Mouse (Mus musculus) skeletal muscle tissue, adult 2 months (tissue): ENCODE results near the gene Mast4.
A peak's percentile ranks its signal among the peaks of the same experiment; 100 is the strongest.

Experiments
- DNase-seq: peaks from one replicate; pipeline ENCODE4 v3.0.0-alpha.2; 2012; ENCODE audit warnings: low read depth, low spot score

Gene Mast4

DNA sequence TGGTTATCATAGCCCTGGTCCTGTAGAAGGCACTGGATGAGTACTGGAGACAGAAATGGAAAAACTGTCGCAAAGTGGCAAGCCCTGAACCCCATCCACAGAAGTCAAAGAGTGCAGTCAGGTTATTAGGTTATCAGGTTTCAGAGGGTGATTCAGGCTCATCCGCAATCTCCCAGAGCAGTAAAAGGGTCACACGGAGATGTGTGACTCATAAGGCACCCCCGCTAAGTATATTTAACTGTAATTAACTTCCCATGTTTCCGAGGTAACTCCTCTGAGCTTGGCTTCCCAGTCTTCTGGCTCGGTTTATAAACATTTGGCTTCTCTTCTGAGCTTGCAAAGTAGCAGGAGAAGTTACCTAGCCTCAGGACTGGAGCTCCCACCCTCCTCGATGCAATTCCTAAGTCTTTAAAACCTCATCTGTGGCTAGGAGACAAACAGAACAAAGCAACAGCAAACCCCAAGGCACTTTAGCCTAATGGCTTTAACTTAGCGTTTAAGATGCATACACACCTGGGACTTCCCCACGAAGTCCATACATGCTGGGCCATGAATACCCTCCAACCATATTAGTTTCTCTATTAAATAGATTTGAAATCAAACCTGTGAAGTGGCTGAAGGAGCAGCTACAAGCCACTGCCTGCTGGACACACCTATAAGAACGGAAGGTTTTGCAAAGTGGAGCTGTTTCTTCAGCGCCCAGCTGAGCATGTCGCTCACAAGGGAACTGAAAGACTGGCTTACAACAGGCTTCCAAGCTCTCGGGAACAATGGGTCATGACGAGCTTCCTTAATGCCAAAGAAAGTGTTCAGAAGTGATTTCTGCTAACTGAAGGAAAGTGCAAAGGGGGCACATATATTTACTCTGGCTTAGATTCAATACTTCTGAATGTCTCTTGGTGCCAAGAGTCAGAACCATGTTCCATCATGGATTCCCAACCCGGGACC, 439.7 kb downstream of the Mast4 start:
- no peak for DNase-seq

DNA sequence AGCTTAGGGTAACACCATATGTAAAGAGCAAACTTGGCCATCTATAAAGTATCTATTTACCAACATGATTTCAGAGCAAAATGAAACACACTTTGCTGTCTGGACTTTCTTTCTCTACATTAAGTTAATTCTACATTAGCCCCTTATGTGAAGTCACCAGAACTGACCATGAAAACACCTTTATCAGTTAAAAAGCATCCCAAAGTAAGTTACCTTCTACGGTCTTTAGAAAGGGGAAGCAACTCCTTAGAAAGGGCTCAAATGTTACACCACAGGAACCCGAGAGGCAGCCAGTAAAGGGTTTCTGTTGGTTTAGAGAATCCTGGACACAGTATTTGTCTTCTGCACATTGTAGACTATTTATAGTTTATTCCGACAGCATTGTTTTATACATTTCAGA, 441.5 kb downstream of the Mast4 start:
- DNase-seq: no peak

DNA sequence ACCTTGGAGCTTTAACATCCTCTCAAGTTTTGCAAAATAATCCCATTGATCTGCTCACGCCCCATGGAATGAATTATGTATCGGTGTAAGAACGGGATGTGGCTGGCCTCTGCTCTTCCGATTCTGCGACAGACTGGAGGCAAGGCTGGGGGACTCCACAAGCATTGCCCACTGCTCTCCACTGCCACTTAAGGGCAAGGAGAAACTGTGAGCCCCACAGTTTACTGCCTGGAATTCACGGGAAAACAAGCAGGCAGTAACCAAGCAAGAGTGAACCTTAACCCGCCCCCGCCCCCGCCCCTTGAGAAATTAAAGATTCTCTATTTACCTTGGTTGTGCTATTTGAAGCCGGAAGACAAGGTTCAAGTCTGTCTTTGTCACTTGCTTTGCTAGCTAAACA, 444.3 kb downstream of the Mast4 start:
- no peak for DNase-seq

DNA sequence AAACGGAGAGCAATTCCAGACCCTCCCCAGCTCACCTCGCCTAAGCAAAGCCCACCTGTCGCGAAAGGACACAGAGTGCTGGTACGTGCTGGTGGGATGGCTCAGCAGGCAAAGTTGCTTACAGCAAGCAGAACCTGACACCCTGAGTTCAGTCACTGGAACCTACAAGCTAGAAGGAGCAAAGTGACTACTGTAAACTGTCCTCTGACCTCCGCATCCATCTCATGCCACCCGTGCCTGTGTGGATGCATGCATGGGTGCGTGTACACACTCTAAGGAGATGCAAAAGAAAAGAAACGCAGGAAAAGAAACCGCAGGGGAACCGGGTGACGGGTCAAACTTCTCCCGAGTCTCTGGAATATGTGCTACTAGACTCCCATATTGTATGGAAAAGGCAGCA, 444.8 kb downstream of the Mast4 start:
- DNase-seq: no peak

DNA sequence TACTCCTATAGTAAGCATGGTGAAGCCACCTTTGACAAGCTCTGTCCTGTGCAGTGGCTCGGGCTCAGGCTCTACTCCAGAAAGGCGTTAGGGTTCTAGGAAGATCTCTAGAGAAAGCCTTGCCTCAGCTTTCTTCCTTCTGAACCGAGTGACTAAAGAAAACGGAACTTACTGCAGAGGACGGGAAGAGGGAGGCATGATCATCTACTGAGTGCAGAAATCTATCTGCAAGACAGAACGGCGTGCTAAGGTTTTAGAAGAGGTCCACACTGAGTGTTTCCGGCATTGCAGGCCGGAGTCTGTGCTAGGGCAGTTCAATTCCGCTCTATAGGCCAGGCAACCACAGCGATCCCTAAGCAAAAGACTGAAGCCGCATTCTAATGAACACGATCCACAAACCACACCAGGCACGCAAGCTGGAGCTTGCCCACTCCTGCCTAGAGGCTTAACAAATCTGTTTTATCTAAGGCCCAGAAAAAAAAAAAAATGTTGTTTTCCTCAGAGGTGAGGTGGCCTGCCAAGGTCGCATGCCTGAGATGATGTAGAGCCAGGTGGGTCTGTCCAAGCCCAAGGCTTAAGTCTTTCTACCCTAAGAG, 445.3 kb downstream of the Mast4 start:
- no peak for DNase-seq

DNA sequence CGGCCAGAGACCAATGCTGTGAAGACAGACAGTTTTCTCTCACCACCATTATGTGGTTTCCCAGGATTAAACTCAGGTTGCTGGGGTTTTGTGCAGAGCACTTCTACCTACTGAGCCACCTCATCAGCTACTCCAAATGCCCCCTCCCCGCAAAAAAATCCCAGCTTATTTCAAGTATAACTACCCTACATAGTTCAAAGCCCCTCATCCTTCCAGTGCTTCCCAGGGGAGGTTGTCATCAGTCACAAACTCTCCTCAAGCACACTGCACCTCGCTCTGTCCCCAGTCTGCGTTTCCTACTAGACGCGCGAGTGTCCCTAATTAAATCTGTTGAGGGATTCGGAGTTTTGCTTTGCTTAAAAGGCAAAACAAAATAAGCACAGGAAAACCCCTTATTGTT, 446.1 kb downstream of the Mast4 start:
- no peak for DNase-seq

DNA sequence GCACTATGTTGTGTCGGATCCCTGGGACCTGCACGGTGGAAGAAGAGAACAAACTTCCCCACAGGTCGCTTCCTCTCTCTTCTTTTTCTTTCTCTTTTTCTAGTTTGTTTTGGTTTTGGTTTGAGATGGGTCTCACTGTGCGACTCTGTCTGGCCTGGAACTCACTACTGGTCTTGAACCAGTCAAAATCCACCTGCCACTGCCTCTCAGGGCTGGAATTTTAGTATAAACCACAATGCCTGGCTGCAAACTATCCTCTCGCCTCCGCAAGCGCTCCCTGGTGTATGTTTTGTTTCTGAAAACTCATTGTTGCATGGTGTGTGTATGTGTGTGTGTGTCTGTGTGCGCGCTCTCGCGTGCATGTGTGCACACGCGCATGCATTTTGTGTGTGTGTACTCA, 446.8 kb downstream of the Mast4 start:
- no peak for DNase-seq

DNA sequence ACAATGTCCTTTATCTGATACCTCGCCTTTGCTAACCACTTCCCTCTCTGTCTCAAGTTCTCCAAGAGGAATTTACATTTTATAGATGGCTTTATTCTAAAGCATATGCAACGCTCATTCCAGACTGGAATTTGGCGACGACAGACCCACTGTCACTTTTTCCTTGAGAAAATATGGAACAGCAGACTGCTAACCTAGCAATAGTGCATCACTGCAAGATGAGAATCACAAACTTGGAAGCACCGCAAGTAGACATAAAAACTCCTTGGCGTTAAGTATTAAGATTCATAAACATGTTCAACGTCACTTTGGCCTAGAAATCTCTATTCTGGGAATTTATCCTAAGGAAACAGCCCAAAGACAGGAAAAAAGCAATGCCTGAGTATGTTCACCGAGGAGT, 447.5 kb downstream of the Mast4 start:
- DNase-seq: no peak

DNA sequence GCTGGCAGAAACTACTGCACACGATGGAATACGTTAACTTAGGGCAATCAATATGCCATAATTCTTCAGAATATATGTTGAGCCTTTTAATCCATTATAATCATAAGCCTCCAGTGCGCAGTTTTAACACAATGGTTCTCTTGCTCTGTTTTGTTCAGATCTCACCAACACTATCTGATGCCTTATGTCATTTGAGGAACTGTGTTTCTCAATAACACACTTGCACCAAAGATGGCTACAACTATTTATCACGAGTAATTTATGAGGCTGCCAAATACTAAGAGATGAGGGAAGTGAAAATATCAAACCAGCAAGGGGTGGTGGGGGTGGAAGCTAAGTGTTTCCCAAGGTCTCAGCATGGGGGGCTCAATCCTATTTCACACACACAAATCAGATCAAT, 448.1 kb downstream of the Mast4 start:
- DNase-seq: no peak

DNA sequence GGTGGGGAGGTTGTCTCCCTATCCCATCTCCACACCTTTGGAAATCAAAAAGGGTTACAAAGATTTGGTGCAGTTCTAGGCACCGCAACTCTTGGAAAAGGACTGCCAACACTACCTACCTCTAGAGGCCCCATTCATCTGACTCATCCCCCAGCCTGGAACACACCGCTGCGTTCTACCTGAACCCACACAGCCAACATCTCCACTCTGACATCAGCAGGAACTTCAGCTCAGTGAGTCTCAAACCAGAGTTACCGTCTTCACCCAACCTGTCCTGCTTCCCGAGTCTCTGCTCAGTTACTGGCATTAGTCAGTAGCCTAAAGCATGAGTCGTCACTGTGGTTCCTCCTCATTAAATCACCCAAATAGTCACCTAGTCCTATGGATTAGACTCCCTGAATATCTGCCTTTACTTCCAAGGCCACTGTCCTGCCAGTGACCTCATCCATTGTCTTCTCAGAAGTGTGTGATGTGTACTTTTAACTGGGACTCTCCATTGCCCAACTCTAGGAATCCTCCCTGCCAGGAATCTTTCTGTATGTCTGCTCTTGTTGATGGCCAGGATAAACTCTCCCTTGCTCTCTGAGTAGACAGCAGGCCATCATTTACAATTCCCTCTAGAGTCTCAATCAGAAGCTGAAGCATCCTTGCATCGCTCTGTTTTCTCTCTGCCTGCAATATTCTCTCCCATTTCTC, 453.8 kb downstream of the Mast4 start:
- no peak for DNase-seq

DNA sequence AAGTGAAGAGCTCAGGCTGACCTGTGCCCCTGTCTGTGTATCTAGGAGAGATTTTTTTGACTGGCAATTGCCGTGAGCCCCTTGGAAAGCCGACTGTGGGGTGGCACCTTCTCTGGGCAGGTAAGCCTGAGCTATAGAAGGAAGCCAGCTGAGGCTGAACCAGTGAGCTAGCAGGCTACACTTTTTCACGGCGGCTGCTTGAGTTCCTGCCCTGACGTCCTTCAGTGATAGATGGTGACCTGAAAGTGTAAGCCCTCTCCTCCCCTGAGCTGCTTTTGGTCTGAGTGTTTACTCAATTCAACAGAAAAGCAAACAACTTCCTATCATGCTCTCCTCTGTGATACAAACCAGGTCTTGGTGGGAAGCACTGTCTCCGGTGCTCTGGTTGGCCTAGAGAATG, 455.7 kb downstream of the Mast4 start:
- DNase-seq: no peak

DNA sequence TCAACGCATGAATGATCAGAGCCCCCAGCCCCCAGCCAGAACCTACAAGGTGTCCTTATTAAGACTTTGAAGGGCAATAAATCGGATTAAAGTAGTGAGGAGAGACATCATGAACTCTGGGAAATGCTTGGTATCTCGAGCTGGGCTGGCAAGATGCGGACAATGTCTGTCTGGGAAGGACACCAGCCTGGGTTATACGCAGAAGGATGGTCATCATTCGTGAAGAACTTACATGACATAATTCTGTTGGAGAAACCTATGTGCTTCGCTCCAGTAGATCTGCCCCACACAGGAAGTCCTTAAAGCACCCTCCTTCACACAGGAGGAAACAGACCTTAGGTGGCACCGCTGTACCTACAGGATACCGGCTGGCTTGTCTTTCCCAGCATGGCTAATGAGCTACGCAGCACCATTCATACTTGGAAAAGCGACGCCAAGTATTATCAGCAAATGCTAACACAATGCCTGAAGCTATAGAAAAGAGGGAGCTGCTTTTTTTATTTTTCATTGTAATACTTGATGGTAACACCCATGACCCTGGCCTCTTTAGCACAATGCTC, 456.5 kb downstream of the Mast4 start:
- no peak for DNase-seq

DNA sequence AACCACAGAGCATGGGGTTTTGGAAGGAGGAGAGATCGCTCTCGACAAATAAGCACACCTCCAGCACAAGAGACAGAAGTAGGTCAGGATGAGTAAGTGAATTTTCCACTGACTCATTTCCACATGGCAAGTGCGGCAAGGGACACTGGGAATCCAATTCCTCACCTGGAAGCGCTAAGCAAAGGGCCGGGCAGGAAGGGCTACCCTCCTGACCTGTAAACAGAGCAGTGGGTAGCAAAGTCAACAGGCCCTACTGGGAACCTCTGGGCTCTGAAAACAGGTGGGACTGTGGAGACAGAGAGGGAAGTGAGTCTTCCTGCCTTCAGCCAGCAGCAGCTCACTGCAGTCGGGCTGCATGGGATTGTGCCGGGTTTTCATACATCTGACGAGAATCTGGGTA, 457.1 kb downstream of the Mast4 start:
- DNase-seq: peak; percentile 63

DNA sequence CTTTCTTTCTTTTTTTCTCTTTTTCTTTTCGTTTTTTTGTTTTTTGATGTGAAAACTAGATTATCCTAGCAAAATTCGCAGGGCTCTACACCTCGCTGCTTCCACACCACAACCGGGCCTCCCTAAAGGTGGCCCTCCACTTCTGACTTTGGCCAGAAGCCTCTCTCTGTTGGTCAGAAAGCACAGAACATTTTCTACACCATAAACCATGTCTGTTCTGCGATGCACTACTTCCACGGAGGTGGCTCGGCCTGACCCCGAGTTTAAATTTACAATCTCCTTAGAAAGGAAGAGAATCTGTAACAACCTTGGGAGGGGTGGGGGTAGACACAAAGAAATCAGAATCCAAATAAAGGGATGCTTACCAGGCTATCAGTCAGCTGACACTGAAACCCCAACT, 458.8 kb downstream of the Mast4 start:
- DNase-seq: no peak

DNA sequence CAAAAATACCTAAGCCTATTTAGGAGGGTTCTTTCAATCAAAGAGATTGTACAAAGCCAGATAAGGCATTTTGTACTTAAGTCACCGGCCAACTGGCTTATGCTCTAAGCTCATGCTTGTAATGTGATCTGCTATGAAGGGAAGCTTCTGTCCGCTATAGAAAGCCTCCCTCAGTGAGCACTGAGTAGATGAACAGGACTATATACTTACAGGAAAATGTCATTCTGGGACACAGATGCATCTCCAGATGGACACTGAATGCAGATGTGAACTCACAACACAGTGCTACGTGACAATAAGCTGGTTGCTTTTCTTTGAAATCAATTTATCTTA, 459.2 kb downstream of the Mast4 start:
- DNase-seq: no peak

DNA sequence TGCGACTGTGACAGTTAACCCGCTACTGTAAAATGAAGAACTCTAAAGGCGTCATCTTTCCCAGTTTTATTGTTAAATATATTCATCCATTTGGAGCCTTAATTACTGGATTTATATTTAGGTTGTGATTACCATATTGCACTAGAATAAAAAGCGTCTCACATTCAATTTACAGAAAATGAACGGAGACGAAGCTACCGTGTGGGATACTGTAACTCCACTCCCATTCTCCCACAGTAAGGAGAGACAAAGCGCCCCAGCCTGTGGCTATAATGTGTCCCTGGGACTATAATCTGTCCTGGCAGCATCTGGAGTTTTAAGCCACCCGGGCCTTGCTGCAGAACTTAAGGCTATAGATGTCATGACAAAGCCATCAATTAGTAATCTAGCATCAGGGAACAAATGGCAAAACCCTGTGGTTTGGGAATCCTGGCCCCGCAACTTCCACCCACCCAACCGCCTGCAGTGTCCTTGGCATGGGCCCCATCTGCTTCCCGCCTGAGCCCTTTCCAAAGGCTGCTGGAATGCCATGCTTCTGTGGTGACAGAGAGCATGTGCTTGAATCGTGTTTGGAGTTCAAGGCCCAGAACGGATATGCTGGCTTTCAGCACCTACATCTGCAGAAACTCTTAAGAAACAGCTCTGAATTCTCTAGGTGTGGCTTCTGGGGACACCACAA, 459.7 kb downstream of the Mast4 start:
- DNase-seq: no peak

DNA sequence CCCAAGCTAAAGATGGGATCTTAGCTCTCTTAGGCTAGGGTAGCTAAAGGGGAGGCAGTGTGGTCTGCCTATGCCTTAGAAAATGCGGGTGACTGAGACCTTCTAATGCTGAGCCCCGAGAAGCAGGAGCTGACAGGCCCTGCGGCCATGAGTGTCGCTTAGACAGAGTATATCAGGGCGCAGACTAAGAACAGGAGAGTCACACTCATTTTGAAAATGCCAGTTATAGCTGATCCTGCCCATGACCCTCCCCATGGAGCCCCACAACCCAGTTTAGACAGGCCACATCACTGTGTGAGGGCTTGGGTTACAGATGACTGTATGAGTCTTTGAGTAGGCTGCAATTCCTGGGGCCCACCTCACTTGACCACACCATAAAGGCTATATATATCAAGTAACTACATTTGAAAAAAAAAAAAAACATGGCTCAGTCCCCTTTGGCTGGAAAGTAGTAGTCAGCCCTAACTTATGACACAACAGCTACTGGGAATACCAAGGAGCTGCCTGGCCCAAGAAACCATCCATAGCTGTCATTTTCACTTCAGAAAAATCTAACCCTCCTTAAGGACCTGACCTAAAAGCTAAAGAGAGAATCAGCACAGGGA, 460.8 kb downstream of the Mast4 start:
- DNase-seq: no peak

DNA sequence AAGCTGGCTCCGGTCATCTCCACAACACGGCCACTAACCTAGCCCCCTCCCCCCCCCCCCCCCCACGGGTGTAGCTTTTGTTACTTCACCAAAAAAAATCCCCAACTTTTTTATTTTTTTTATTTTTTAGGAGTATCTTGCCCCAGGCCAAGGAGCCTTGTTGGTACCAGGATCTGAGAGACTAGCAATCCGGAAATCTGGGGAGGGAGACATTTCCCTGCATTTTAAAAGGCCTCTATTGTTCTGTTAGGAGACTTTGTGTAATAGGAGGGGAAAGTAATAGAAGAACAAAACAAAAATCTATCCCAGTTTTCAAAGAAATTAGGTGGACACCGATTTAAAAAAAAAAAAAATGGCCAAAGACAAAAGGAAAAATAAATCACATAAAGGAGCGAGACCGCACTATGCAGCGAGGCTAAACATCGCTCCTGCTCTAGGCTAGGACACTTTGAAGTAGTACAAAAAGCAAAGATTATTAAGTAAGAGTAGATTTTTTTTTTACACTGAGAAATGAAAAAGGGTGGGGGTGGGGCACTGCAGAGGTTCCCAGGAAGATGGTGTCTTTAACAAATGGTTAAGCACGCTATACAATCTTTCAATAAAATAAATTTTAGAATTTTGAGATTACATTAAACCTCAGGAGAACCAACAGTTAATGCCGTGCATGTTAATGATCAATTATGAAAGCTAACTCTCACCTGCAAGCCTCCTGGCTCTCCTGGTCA, 462.8 kb downstream of the Mast4 start:
- no peak for DNase-seq

DNA sequence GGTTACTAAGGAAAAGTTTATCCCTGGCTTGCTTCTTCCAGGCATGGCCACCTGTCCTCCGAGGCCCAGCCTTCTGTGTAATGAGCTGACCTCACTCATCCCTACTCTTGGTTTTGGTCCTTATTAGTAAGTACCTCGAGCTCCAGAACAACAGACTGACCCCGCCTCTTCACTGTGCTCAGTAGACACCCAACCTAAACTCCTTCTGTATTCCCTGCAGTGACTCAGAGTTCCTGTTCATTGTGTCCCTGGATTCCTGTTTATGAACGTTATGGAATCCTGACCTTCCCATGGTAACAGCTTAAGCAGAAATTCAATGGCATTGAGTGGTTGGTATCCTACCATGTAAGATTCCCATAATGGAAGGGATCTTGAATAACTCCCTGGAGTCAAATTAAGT, 464.8 kb downstream of the Mast4 start:
- no peak for DNase-seq

DNA sequence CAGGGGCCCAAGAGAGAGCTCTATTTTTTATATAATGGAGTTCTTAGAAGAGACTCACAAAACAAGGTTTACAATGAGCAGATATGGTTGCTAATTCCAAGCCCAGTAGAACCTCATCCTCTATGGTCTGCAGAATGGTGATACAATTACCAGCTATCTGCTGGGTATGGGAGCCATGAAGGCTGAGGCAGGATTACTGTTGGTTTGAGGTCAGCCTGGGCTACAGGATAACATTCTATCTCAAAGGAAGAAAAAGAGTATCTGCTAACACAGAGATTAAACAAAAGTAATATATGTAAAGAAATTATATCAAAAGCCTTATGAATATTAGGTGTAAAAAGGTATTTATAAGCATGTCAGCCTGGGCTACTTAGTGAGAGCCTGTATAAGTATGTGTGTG, 467.5 kb downstream of the Mast4 start:
- DNase-seq: no peak
